ENCODE assay signal across 22 mouse cellular contexts in genomic region chr11:60474534-60474933, GRCm38 (mm10). TPM values are rescaled to one million over a fixed set of nuclear protein-coding genes. Genes with fewer than 3 reads are reported as not detected.
A peak's percentile ranks its signal among the peaks of the same experiment; 100 is the strongest.
DNase-seq lines count a peak whose midpoint lies in the region; ATAC-seq and TF ChIP-seq lines count a peak whose summit lies in the region.
"Had no signal": no experiment of that assay in that cellular context is flagged by ENCODE, and none has a peak within 500 bp of the region (broad histone marks: within the 10 kb centered on the region; RNA-seq: fewer than 3 reads in every experiment).

No protein-coding gene starts in this region.

- no peaks in the 10 kb centered on the region for H3K27me3 ChIP-seq in kidney, embryonic 15.5 days
- H3K27me3 ChIP-seq in lung, postnatal 0 days (replicated peaks; ENCODE audit: insufficient read depth, low read length), result no peaks in the 10 kb centered on the region
- no peaks in the 10 kb centered on the region for H3K27me3 ChIP-seq in MEL (ENCODE audit: control insufficient read depth in 1 of 2, insufficient read depth in 2 of 2, low read length in 2 of 2)
- H3K27me3 ChIP-seq: embryonic facial prominence, embryonic 15.5 days had no signal

- no peak overlapping the region for H3K4me3 ChIP-seq in kidney, embryonic 15.5 days (replicated peaks)
- no peak overlapping the region for H3K4me3 ChIP-seq in lung, postnatal 0 days (ENCODE audit: low read depth, low read length)
- H3K4me3 ChIP-seq in lung, adult 2 months (replicated peaks; ENCODE audit: extremely low read depth, low read depth, low read length), result no peak overlapping the region
- no peak overlapping the region for H3K4me3 ChIP-seq in MEL (ENCODE audit: control insufficient read depth in 1 of 2, insufficient read depth in 1 of 2, low read depth in 2 of 2, low read length in 2 of 2)
- H3K4me3 ChIP-seq: embryonic facial prominence, embryonic 15.5 days; erythroblast, embryonic 14.5 days; forebrain, embryonic 10.5 days; heart, embryonic 12.5 days; hindbrain, embryonic 10.5 days had no signal

- no peak overlapping the region for H3K9ac ChIP-seq in kidney, embryonic 15.5 days
- no peak overlapping the region for H3K9ac ChIP-seq in lung, postnatal 0 days (replicated peaks; ENCODE audit: low read depth)
- no peak overlapping the region for H3K9ac ChIP-seq in MEL (ENCODE audit: control insufficient read depth, low read depth, low read length, poor library complexity, severe bottlenecking)
- H3K9ac ChIP-seq: embryonic facial prominence, embryonic 15.5 days; heart, embryonic 12.5 days; hindbrain, embryonic 14.5 days had no signal

- 81% methylated on average over 5 of the region's 5 CpGs for WGBS in kidney, embryonic 15.5 days
- 72% methylated on average over 5 of the region's 5 CpGs for WGBS in lung, postnatal 0 days
- 87% methylated on average over 5 of the region's 5 CpGs for WGBS in lung, adult 2 months

- H3K36me3 ChIP-seq in kidney, embryonic 15.5 days, result peaks cover 13% of the 10 kb centered on the region
- H3K36me3 ChIP-seq in lung, postnatal 0 days (ENCODE audit: insufficient read depth, low read length), result no peaks in the 10 kb centered on the region
- H3K36me3 ChIP-seq in MEL (ENCODE audit: control insufficient read depth in 1 of 2, insufficient read depth in 2 of 2, low read length in 2 of 2), result no peaks in the 10 kb centered on the region
- H3K36me3 ChIP-seq: embryonic facial prominence, embryonic 15.5 days had no signal

- no peak for DNase-seq in kidney, adult 18-20 months
- no peak for DNase-seq in lung, postnatal 0 days (ENCODE audit: low spot score)
- DNase-seq in lung, adult 2 months, result no peak
- no peak for DNase-seq in MEL (ENCODE audit: low read depth, low spot score)
- DNase-seq in adrenal gland, adult 2 months, result no peak
- no peak for DNase-seq in gastrocnemius, postnatal 36 days
- DNase-seq: adrenal gland, postnatal 10 days; cerebellum, adult 11 months; cerebellum, adult 8-10 months; cerebellum, postnatal 14 days; embryo, embryonic 11 days; gastrocnemius, postnatal 10 days had no signal

- peak overlapping the region; percentile 63; the same call in 1 of the 2 replicates for H3K27ac ChIP-seq in kidney, embryonic 15.5 days
- no peak overlapping the region for H3K27ac ChIP-seq in lung, postnatal 0 days (ENCODE audit: low read length)
- H3K27ac ChIP-seq in MEL (ENCODE audit: control insufficient read depth, low read depth, low read length), result no peak overlapping the region
- H3K27ac ChIP-seq: embryonic facial prominence, embryonic 15.5 days; forebrain, embryonic 10.5 days; hindbrain, embryonic 14.5 days had no signal

- TF ChIP-seq RAD21 in MEL (IDR thresholded peaks at IDR 0.05; ENCODE audit: low read depth, low read length), result peak; percentile 18

- TF ChIP-seq POLR2A in lung, adult 2 months (IDR thresholded peaks at IDR 0.05; ENCODE audit: borderline replicate concordance, extremely low read depth, low read depth, low read length), result no peak
- no peak for TF ChIP-seq POLR2A in MEL (IDR thresholded peaks at IDR 0.05; ENCODE audit: control insufficient read depth in 1 of 2, insufficient read depth in 1 of 2, low read depth in 1 of 2, low read length in 2 of 2, poor library complexity in 1 of 2)

- 0 out of 2 replicates have a peak, but pooled peaks have one; percentile 11 for TF ChIP-seq CTCF in lung, postnatal 0 days (IDR thresholded peaks at IDR 0.05)
- no peak for TF ChIP-seq CTCF in lung, adult 2 months (IDR thresholded peaks at IDR 0.05; ENCODE audit: insufficient read depth, low read length)
- TF ChIP-seq CTCF in MEL (IDR thresholded peaks at IDR 0.05 in 2 of 3, conservative IDR thresholded peaks at IDR 0.05 in 1 of 3; ENCODE audit: control insufficient read depth in 1 of 3, insufficient read depth in 1 of 3, low read depth in 2 of 3, low read length in 3 of 3, poor library complexity in 1 of 3, severe bottlenecking in 1 of 3), result peak in 2 of 3 experiments; percentile 3 to 34; a peak in 2 of 6 replicates

- H3K4me1 ChIP-seq in kidney, embryonic 15.5 days, result peaks cover 12% of the 10 kb centered on the region
- no peaks in the 10 kb centered on the region for H3K4me1 ChIP-seq in lung, postnatal 0 days (ENCODE audit: insufficient read depth, low read depth, low read length)
- H3K4me1 ChIP-seq in lung, adult 2 months (ENCODE audit: control insufficient read depth, insufficient read depth, low read length), result 0 out of 2 replicates have a peak, but pooled peaks cover 2% of the 10 kb centered on the region
- H3K4me1 ChIP-seq in MEL (ENCODE audit: control insufficient read depth in 1 of 2, insufficient read depth in 2 of 2, low read length in 2 of 2), result no peaks in the 10 kb centered on the region

- H3K79me2 ChIP-seq in MEL (ENCODE audit: control insufficient read depth, insufficient read depth, low read length, poor library complexity), result no peaks in the 10 kb centered on the region

- no peaks in the 10 kb centered on the region for H3K9me3 ChIP-seq in kidney, embryonic 15.5 days (replicated peaks)
- no peaks in the 10 kb centered on the region for H3K9me3 ChIP-seq in lung, postnatal 0 days (ENCODE audit: low read length)
- H3K9me3 ChIP-seq in MEL (replicated peaks; ENCODE audit: insufficient read depth, low read length), result no peaks in the 10 kb centered on the region
- H3K9me3 ChIP-seq: embryonic facial prominence, embryonic 15.5 days; forebrain, embryonic 10.5 days; heart, embryonic 12.5 days; hindbrain, embryonic 10.5 days had no signal

- intact Hi-C loops in gastrocnemius, postnatal 36 days (cut with DNase I), result no loop called here

- ATAC-seq in kidney, embryonic 15.5 days (replicated peaks; ENCODE audit: low FRiP score), result no peak
- no peak for ATAC-seq in lung, postnatal 0 days
- ATAC-seq: forebrain, embryonic 16.5 days; Patski had no signal

- no peak for TF ChIP-seq EP300 in lung, postnatal 0 days (IDR thresholded peaks at IDR 0.05)
- no peak for TF ChIP-seq EP300 in MEL (IDR thresholded peaks at IDR 0.05; ENCODE audit: low read depth in 1 of 2, low read length in 2 of 2)

- H3K4me2 ChIP-seq in kidney, embryonic 15.5 days, result no peak overlapping the region
- no peak overlapping the region for H3K4me2 ChIP-seq in lung, postnatal 0 days (replicated peaks; ENCODE audit: low read depth, low read length)
- H3K4me2 ChIP-seq: embryonic facial prominence, embryonic 15.5 days; heart, embryonic 12.5 days; hindbrain, embryonic 14.5 days had no signal

TF ChIP-seq in MEL, 35 proteins besides CTCF, POLR2A, EP300 and RAD21 (continues in another document):
- TF ChIP-seq CHD2 (IDR thresholded peaks at IDR 0.05; ENCODE audit: low read length) (no peak), ZC3H11A (IDR thresholded peaks at IDR 0.05; ENCODE audit: low read depth, low read length) (no peak), TAL1 (IDR thresholded peaks at IDR 0.05; ENCODE audit: low read length) (no peak), SMC3 (IDR thresholded peaks at IDR 0.05; ENCODE audit: low read depth, low read length) (peak; percentile 19; the same call in 1 of the 2 replicates), ZMIZ1 (IDR thresholded peaks at IDR 0.05; ENCODE audit: low read depth, low read length) (no peak), MXI1 (IDR thresholded peaks at IDR 0.05; ENCODE audit: low read depth, low read length) (no peak), GATA1 (IDR thresholded peaks at IDR 0.05; ENCODE audit: low read depth, low read length) (no peak), MYB (IDR thresholded peaks at IDR 0.05; ENCODE audit: low read depth, low read length) (no peak)

RNA-seq across cellular contexts. Expression of gene Myo15, which starts 5.4 kb away (rescaled TPM):
- 0.23 and 0.26 TPM in 2 replicates for polyA plus RNA-seq in kidney, embryonic 15.5 days (2015; fragmentation: Nextera tagmentation; extraction: Ambion mirVana)
- 0.12 and 0.21 TPM in 2 replicates for polyA plus RNA-seq in lung, postnatal 0 days (2015; fragmentation: Nextera tagmentation; extraction: Ambion mirVana)
- 0.43 and 0.45 TPM in 2 replicates for polyA plus RNA-seq in lung, adult 2 months (2012; rRNA removed)
- 0.03 and 0.04 TPM in 2 replicates for total RNA-seq in MEL (2012; rRNA removed)
- polyA plus RNA-seq in MEL (2012; ENCODE audit: insufficient read depth in 1 of 2, insufficient read length in 2 of 2, low read depth in 1 of 2, low replicate concordance in 2 of 2, missing spikeins in 1 of 2), result under 1 TPM in 1 of 2 experiments, not detected in 1; 0.07 TPM
- under 1 TPM; 0.14 to 0.20 TPM for total RNA-seq in adrenal gland, adult 2 months (2021)
- 0.26 and 0.47 TPM in 2 replicates for polyA plus RNA-seq in adrenal gland, adult 2 months (2012; rRNA removed)
- total RNA-seq in gastrocnemius, postnatal 36 days (2021), result not detected
- polyA plus RNA-seq: C2C12 had no signal

RNA-seq across cellular contexts. Expression of gene Drg2, which starts 20.1 kb away (rescaled TPM):
- 106 and 120 TPM in 2 replicates for polyA plus RNA-seq in kidney, embryonic 15.5 days (2015; fragmentation: Nextera tagmentation; extraction: Ambion mirVana)
- 48.6 and 49.1 TPM in 2 replicates for polyA plus RNA-seq in lung, postnatal 0 days (2015; fragmentation: Nextera tagmentation; extraction: Ambion mirVana)
- polyA plus RNA-seq in lung, adult 2 months (2012; rRNA removed), result 31.7 and 40.3 TPM in 2 replicates
- 133 and 140 TPM in 2 replicates for total RNA-seq in MEL (2012; rRNA removed)
- 100 to 1,000 TPM; 121 to 214 TPM for polyA plus RNA-seq in MEL (2012; ENCODE audit: insufficient read depth in 1 of 2, insufficient read length in 2 of 2, low read depth in 1 of 2, low replicate concordance in 2 of 2, missing spikeins in 1 of 2)
- 10 to 100 TPM; 63.2 to 72.2 TPM for total RNA-seq in adrenal gland, adult 2 months (2021)
- polyA plus RNA-seq in adrenal gland, adult 2 months (2012; rRNA removed), result 36.6 and 40.5 TPM in 2 replicates
- 10 to 100 TPM; 22.0 to 23.2 TPM for total RNA-seq in gastrocnemius, postnatal 36 days (2021)

RNA-seq across cellular contexts. Expression of gene Atpaf2, which starts 56.3 kb away (rescaled TPM):
- polyA plus RNA-seq in kidney, embryonic 15.5 days (2015; fragmentation: Nextera tagmentation; extraction: Ambion mirVana), result 53.6 and 55.3 TPM in 2 replicates
- 24.1 and 24.7 TPM in 2 replicates for polyA plus RNA-seq in lung, postnatal 0 days (2015; fragmentation: Nextera tagmentation; extraction: Ambion mirVana)
- 17.6 and 23.8 TPM in 2 replicates for polyA plus RNA-seq in lung, adult 2 months (2012; rRNA removed)
- total RNA-seq in MEL (2012; rRNA removed), result 82.6 and 84.7 TPM in 2 replicates
- 100 to 1,000 TPM in 1 of 2 experiments, not detected in 1; 102 TPM for polyA plus RNA-seq in MEL (2012; ENCODE audit: insufficient read depth in 1 of 2, insufficient read length in 2 of 2, low read depth in 1 of 2, low replicate concordance in 2 of 2, missing spikeins in 1 of 2)
- total RNA-seq in adrenal gland, adult 2 months (2021), result 10 to 100 TPM; 81.2 to 90.9 TPM
- 48.7 and 51.3 TPM in 2 replicates for polyA plus RNA-seq in adrenal gland, adult 2 months (2012; rRNA removed)
- total RNA-seq in gastrocnemius, postnatal 36 days (2021), result 10 to 100 TPM; 28.7 to 30.9 TPM

RNA-seq across cellular contexts. Expression of gene Gid4, which starts 57.6 kb away (rescaled TPM):
- 25.0 and 27.1 TPM in 2 replicates for polyA plus RNA-seq in kidney, embryonic 15.5 days (2015; fragmentation: Nextera tagmentation; extraction: Ambion mirVana)
- polyA plus RNA-seq in lung, postnatal 0 days (2015; fragmentation: Nextera tagmentation; extraction: Ambion mirVana), result 12.6 and 15.4 TPM in 2 replicates
- polyA plus RNA-seq in lung, adult 2 months (2012; rRNA removed), result 32.2 and 36.7 TPM in 2 replicates
- 25.2 and 28.6 TPM in 2 replicates for total RNA-seq in MEL (2012; rRNA removed)
- 100 to 1,000 TPM in 1 of 2 experiments, 10 to 100 TPM in 1; 25.3 to 114 TPM for polyA plus RNA-seq in MEL (2012; ENCODE audit: insufficient read depth in 1 of 2, insufficient read length in 2 of 2, low read depth in 1 of 2, low replicate concordance in 2 of 2, missing spikeins in 1 of 2)
- 10 to 100 TPM; 45.9 to 53.9 TPM for total RNA-seq in adrenal gland, adult 2 months (2021)
- 52.7 and 56.1 TPM in 2 replicates for polyA plus RNA-seq in adrenal gland, adult 2 months (2012; rRNA removed)
- total RNA-seq in gastrocnemius, postnatal 36 days (2021), result 10 to 100 TPM; 53.7 to 61.9 TPM
